Mouse (Mus musculus): ENCODE results near the gene Zfp30.

DNA sequence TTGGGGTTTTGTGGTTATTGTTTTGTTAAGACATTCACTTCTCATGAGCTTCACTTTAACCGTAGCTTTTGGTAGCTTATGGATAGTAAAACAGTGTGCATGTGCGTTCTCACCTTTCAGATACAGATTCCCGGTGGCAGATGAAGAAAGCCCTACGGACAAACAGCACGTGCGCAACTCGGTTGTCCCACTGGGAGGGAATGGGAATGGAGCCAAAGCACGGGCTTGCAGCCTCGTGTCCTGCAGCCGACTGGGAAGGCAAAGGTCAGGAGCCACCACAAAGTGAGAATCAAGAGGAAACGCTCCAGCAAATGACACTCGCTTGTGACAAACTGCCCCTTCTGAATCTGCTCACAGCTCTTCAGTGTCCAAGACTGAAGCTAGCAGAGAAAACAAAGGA lies 44.2 kb downstream of the Zfp30 start:
- no peak for TF ChIP-seq POLR2A (IDR thresholded peaks at IDR 0.05; ENCODE audit: borderline replicate concordance, low read depth, low read length)
- no peak for TF ChIP-seq CTCF (IDR thresholded peaks at IDR 0.05; ENCODE audit: low read depth, low read length)
